Mouse (Mus musculus) MEL (cell line): ENCODE measurements around the gene Pde10a. TPM values are rescaled to one million over a fixed set of nuclear protein-coding genes. Genes with fewer than 3 reads are reported as not detected.

Experiments used
- DNase-seq: peaks from one replicate; pipeline ENCODE4 v3.0.0; 2011; ENCODE audit warnings: low read depth, low spot score
- H3K27ac ChIP-seq: 2 replicates; pipeline ENCODE4 v1.5.1; 2012; ENCODE audit warnings: low read depth, mild to moderate bottlenecking, control low read depth, low read length, moderate library complexity; ENCODE audit not compliant: control insufficient read depth
- H3K27me3 ChIP-seq, 2 experiments: fragments of 150-350 bp in 1 of 2; sonication (generic) in 1 of 2; 2 replicates each; pipeline ENCODE4 v1.6.1; 2012; ENCODE audit warnings: low read length in 2 of 2, mild to moderate bottlenecking in 2 of 2, improper control_type of control experiment in 1 of 2, moderate library complexity in 1 of 2; ENCODE audit not compliant: insufficient read depth in 2 of 2, control insufficient read depth in 1 of 2
- H3K36me3 ChIP-seq, 2 experiments: 2 replicates each; pipeline ENCODE4 v1.6.1; 2012 to 2014; ENCODE audit warnings: low read length in 2 of 2, improper control_type of control experiment in 1 of 2, inconsistent platforms in 1 of 2, mild to moderate bottlenecking in 1 of 2; ENCODE audit not compliant: insufficient read depth in 2 of 2, control insufficient read depth in 1 of 2
- H3K4me1 ChIP-seq, 2 experiments: fragments of 150-350 bp in 1 of 2; sonication (generic) in 1 of 2; 2 replicates each; pipeline ENCODE4 v1.6.1; 2012; ENCODE audit warnings: low read length in 2 of 2, improper control_type of control experiment in 1 of 2, mild to moderate bottlenecking in 1 of 2; ENCODE audit not compliant: insufficient read depth in 2 of 2, control insufficient read depth in 1 of 2
- H3K4me3 ChIP-seq, 2 experiments: fragments of 150-350 bp in 1 of 2; sonication (generic) in 1 of 2; 2 replicates each; pipeline ENCODE4 v1.5.1; 2012; ENCODE audit warnings: low read depth in 2 of 2, low read length in 2 of 2, mild to moderate bottlenecking in 2 of 2, moderate library complexity in 2 of 2, control low read depth in 1 of 2, improper control_type of control experiment in 1 of 2; ENCODE audit not compliant: control insufficient read depth in 1 of 2, insufficient read depth in 1 of 2
- H3K79me2 ChIP-seq: 2 replicates; pipeline ENCODE4 v1.6.1; 2012; ENCODE audit warnings: mild to moderate bottlenecking, low read length, moderate library complexity; ENCODE audit not compliant: control insufficient read depth, poor library complexity, insufficient read depth
- H3K9ac ChIP-seq: 2 replicates; pipeline ENCODE4 v1.6.1; 2012; ENCODE audit warnings: low read depth, mild to moderate bottlenecking, control low read depth, low read length, moderate library complexity; ENCODE audit not compliant: control insufficient read depth, poor library complexity, severe bottlenecking
- H3K9me3 ChIP-seq: fragments of 150-350 bp; sonication (generic); replicated peaks from 2 replicates; pipeline ENCODE4 v1.6.1; 2012; ENCODE audit warnings: mild to moderate bottlenecking, low read length, improper control_type of control experiment, moderate library complexity; ENCODE audit not compliant: insufficient read depth
- BHLHE40 ChIP-seq: IDR thresholded peaks from 2 replicates; pipeline ENCODE4 v1.6.1; 2012; ENCODE audit warnings: low read depth, mild to moderate bottlenecking, inconsistent platforms, low read length, improper control_type of control experiment, borderline replicate concordance
- CTCF ChIP-seq, 3 experiments: IDR thresholded peaks in 2 of 3; conservative IDR thresholded peaks in 1 of 3; 2 replicates each; pipeline ENCODE4 v1.5.1; 2011 to 2012; ENCODE audit warnings: low read length in 3 of 3, low read depth in 2 of 3, mild to moderate bottlenecking in 2 of 3, improper control_type of control experiment in 1 of 3, inconsistent platforms in 1 of 3, mixed read lengths in 1 of 3, moderate library complexity in 1 of 3; ENCODE audit not compliant: control insufficient read depth in 1 of 3, insufficient read depth in 1 of 3, poor library complexity in 1 of 3, severe bottlenecking in 1 of 3
- ELF1 ChIP-seq: IDR thresholded peaks from 2 replicates; pipeline ENCODE4 v1.6.1; 2014; ENCODE audit warnings: low read depth, mild to moderate bottlenecking, inconsistent platforms, low read length, improper control_type of control experiment, moderate library complexity
- GATA1 ChIP-seq: IDR thresholded peaks from 2 replicates; pipeline ENCODE4 v1.6.1; 2011; ENCODE audit warnings: low read depth, low read length, improper control_type of control experiment
- HCFC1 ChIP-seq: IDR thresholded peaks from 2 replicates; pipeline ENCODE4 v1.6.1; 2012; ENCODE audit warnings: low read depth, mild to moderate bottlenecking, inconsistent platforms, low read length, improper control_type of control experiment, moderate library complexity
- JUND ChIP-seq: IDR thresholded peaks from 2 replicates; pipeline ENCODE4 v1.6.1; 2011; ENCODE audit warnings: low read depth, mild to moderate bottlenecking, improper control_type of control experiment, low read length
- KAT2A ChIP-seq: conservative IDR thresholded peaks from 2 replicates; pipeline ENCODE4 v1.6.1; 2012; ENCODE audit warnings: low read depth, low read length, improper control_type of control experiment, inconsistent platforms
- MEF2A ChIP-seq: IDR thresholded peaks from 2 replicates; pipeline ENCODE4 v1.6.1; 2014; ENCODE audit warnings: low read depth, mild to moderate bottlenecking, inconsistent platforms, low read length, improper control_type of control experiment; ENCODE audit not compliant: poor library complexity, insufficient replicate concordance, severe bottlenecking; ENCODE audit errors: extremely low read depth
- MXI1 ChIP-seq: IDR thresholded peaks from 2 replicates; pipeline ENCODE4 v1.6.1; 2011; ENCODE audit warnings: mild to moderate bottlenecking, low read depth, low read length, improper control_type of control experiment
- MYB ChIP-seq: IDR thresholded peaks from 2 replicates; pipeline ENCODE4 v1.6.1; 2011; ENCODE audit warnings: mild to moderate bottlenecking, low read depth, low read length, improper control_type of control experiment
- MYC ChIP-seq: IDR thresholded peaks from 2 replicates; pipeline ENCODE4 v1.6.1; 2011; ENCODE audit warnings: low read depth, mild to moderate bottlenecking, low read length, improper control_type of control experiment, moderate library complexity
- NRF1 ChIP-seq: IDR thresholded peaks from 2 replicates; pipeline ENCODE4 v1.6.1; 2014; ENCODE audit warnings: low read depth, mild to moderate bottlenecking, inconsistent platforms, low read length, improper control_type of control experiment, moderate library complexity; ENCODE audit not compliant: poor library complexity, insufficient read depth, severe bottlenecking
- POLR2A ChIP-seq, 2 experiments: IDR thresholded peaks; 2 replicates each; pipeline ENCODE4 v1.6.1; 2011 to 2012; ENCODE audit warnings: low read length in 2 of 2, mild to moderate bottlenecking in 2 of 2, control low read depth in 1 of 2, improper control_type of control experiment in 1 of 2, low read depth in 1 of 2, moderate library complexity in 1 of 2; ENCODE audit not compliant: control insufficient read depth in 1 of 2, insufficient read depth in 1 of 2, poor library complexity in 1 of 2
- POLR2AphosphoS2 ChIP-seq: IDR thresholded peaks from 2 replicates; pipeline ENCODE4 v1.6.1; 2011; ENCODE audit warnings: low read length, improper control_type of control experiment
- POLR2AphosphoS5 ChIP-seq: IDR thresholded peaks from 2 replicates; pipeline ENCODE4 v1.6.1; 2012; ENCODE audit warnings: low read depth, borderline replicate concordance, mild to moderate bottlenecking, inconsistent platforms, low read length, moderate library complexity, mixed read lengths
- RAD21 ChIP-seq: IDR thresholded peaks from 2 replicates; pipeline ENCODE4 v1.6.1; 2011; ENCODE audit warnings: mild to moderate bottlenecking, low read depth, low read length, improper control_type of control experiment
- RCOR1 ChIP-seq: IDR thresholded peaks from 2 replicates; pipeline ENCODE4 v1.6.1; 2012; ENCODE audit warnings: low read depth, mild to moderate bottlenecking, inconsistent platforms, low read length, improper control_type of control experiment
- SIN3A ChIP-seq: IDR thresholded peaks from 2 replicates; pipeline ENCODE4 v1.6.1; 2012; ENCODE audit warnings: low read length, improper control_type of control experiment, inconsistent platforms
- TAL1 ChIP-seq: IDR thresholded peaks from 2 replicates; pipeline ENCODE4 v1.6.1; 2012; ENCODE audit warnings: mild to moderate bottlenecking, inconsistent platforms, low read length, moderate library complexity, mixed read lengths
- TBP ChIP-seq: IDR thresholded peaks from 2 replicates; pipeline ENCODE4 v1.8.0; 2011; ENCODE audit warnings: low read depth, low read length, improper control_type of control experiment
- UBTF ChIP-seq: IDR thresholded peaks from 2 replicates; pipeline ENCODE4 v1.6.1; 2012; ENCODE audit warnings: low read depth, mild to moderate bottlenecking, inconsistent platforms, low read length, improper control_type of control experiment, moderate library complexity, borderline replicate concordance; ENCODE audit not compliant: insufficient read depth
- USF1 ChIP-seq: IDR thresholded peaks from 2 replicates; pipeline ENCODE4 v1.6.1; 2014; ENCODE audit warnings: low read depth, mild to moderate bottlenecking, inconsistent platforms, low read length, improper control_type of control experiment, moderate library complexity
- USF2 ChIP-seq, 2 experiments: IDR thresholded peaks; 2 replicates each; pipeline ENCODE4 v1.6.1; 2011 to 2012; ENCODE audit warnings: improper control_type of control experiment in 2 of 2, low read length in 2 of 2, borderline replicate concordance in 1 of 2, inconsistent platforms in 1 of 2, low read depth in 1 of 2, mild to moderate bottlenecking in 1 of 2; ENCODE audit not compliant: insufficient read depth in 1 of 2
- ZC3H11A ChIP-seq: IDR thresholded peaks from 2 replicates; pipeline ENCODE4 v1.6.1; 2012; ENCODE audit warnings: low read depth, mild to moderate bottlenecking, inconsistent platforms, low read length, improper control_type of control experiment
- ZMIZ1 ChIP-seq: IDR thresholded peaks from 2 replicates; pipeline ENCODE4 v1.6.1; 2012; ENCODE audit warnings: low read depth, mild to moderate bottlenecking, inconsistent platforms, low read length, improper control_type of control experiment, moderate library complexity
- ZNF384 ChIP-seq: IDR thresholded peaks from 2 replicates; pipeline ENCODE4 v1.6.1; 2012; ENCODE audit warnings: low read depth, mild to moderate bottlenecking, inconsistent platforms, low read length, improper control_type of control experiment
- polyA plus RNA-seq, 2 experiments: library from polyadenylated mRNA; stranded (reverse) in 1 of 2; unstranded in 1 of 2; fragments of >175 nt in 1 of 2; fragments of >200 nt in 1 of 2; gene quantifications; 2 replicates each; pipeline versions ENCODE4 v1.2.1 to v1.2.4; 2012; ENCODE audit warnings: low replicate concordance in 2 of 2, low read depth in 1 of 2; ENCODE audit not compliant: insufficient read length in 2 of 2, insufficient read depth in 1 of 2, missing spikeins in 1 of 2
- total RNA-seq: library from RNA; depleted of rRNA; stranded (reverse); fragments of 300-350 nt; gene quantifications from 2 replicates; pipeline ENCODE4 v1.2.3, GENCODE M21; 2012

Gene Pde10a
- total and polyA plus RNA-seq, 3 experiments: 3.1 to 6.9 TPM; not detected in 1

DNA sequence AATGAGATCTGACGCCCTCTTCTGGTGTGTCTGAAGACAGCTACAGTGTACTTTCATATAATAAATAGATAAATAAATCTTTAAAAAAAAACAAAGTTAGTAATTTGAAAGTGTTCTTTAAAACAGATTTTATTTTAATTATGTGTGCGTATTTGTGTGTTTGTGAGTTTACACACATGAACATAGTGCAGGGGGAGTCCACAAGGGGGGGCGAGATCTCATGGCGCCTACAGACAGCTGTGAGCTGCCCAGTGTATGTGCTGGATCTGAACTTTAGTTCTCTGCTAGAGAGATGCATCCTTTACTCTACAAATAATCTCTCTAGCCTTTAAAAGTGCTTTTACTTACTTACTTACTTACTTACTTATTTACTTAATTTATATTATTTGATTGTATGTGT lies 23.6 kb downstream of the Pde10a start:
- Histone ChIP-seq H3K9ac (no peak overlapping the region), H3K4me1 (no peaks in the 10 kb centered on the region), H3K27me3 (peaks cover 0 to 1% of the 10 kb centered on the region in 2 experiments; a peak in 2 of 4 replicates), H3K79me2 (no peaks in the 10 kb centered on the region), H3K9me3 (no peaks in the 10 kb centered on the region)
- no peak for TF ChIP-seq GATA1
- TF ChIP-seq TBP: no peak
- TF ChIP-seq RAD21: no peak
- TF ChIP-seq HCFC1: no peak
- TF ChIP-seq CTCF (IDR thresholded peaks at IDR 0.05 in 2 of 3, conservative IDR thresholded peaks at IDR 0.05 in 1 of 3; ENCODE audit: control insufficient read depth in 1 of 3, insufficient read depth in 1 of 3, low read depth in 2 of 3, low read length in 3 of 3, poor library complexity in 1 of 3, severe bottlenecking in 1 of 3): no peak
- no peak for TF ChIP-seq KAT2A
- no peak for TF ChIP-seq USF2 (IDR thresholded peaks at IDR 0.05; ENCODE audit: borderline replicate concordance in 1 of 2, insufficient read depth in 1 of 2, low read depth in 1 of 2, low read length in 2 of 2)
- TF ChIP-seq SIN3A: no peak
- no peak for TF ChIP-seq ZNF384
- no peak for TF ChIP-seq TAL1
- TF ChIP-seq POLR2AphosphoS5: no peak
- TF ChIP-seq, all 39 proteins: peak for 0
- no peak overlapping the region for H3K27ac ChIP-seq
- no peaks in the 10 kb centered on the region for H3K36me3 ChIP-seq
- H3K4me3 ChIP-seq: no peak overlapping the region
- DNase-seq: no peak

DNA sequence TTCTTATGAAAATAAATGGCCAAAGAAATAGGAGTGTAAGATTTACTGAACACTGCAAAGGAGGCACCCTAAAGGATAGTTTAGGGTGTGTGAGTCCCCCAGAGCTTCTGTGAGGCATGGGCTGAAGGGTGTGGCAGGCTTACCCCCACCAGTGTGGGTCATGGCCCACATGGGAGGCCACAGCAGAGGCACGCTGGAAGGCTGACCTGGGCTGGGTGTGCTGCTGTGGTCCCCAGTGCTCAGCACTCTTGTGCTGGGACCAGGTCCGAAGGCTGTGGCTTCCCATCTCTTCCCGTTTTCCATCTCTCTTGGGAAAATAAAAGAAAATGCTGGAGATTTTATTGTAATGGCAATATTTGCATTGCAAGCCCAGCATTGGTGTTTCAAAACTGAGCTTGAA lies 26.5 kb downstream of the Pde10a start:
- Histone ChIP-seq H3K79me2 (no peaks in the 10 kb centered on the region), H3K27ac (no peak overlapping the region), H3K4me3 (no peak overlapping the region), H3K36me3 (no peaks in the 10 kb centered on the region), H3K27me3 (peaks cover 0 to 1% of the 10 kb centered on the region in 2 experiments; a peak in 2 of 4 replicates), H3K9me3 (no peaks in the 10 kb centered on the region), H3K4me1 (no peaks in the 10 kb centered on the region), H3K9ac (no peak overlapping the region)
- no peak for TF ChIP-seq JUND
- no peak for TF ChIP-seq MYC
- TF ChIP-seq ELF1: no peak
- no peak for TF ChIP-seq NRF1
- TF ChIP-seq MYB: no peak
- no peak for TF ChIP-seq POLR2A (IDR thresholded peaks at IDR 0.05; ENCODE audit: control insufficient read depth in 1 of 2, insufficient read depth in 1 of 2, low read depth in 1 of 2, low read length in 2 of 2, poor library complexity in 1 of 2)
- no peak for TF ChIP-seq BHLHE40
- TF ChIP-seq UBTF: no peak
- TF ChIP-seq RAD21: no peak
- no peak for TF ChIP-seq GATA1
- TF ChIP-seq USF1: no peak
- TF ChIP-seq MXI1: no peak
- no peak for TF ChIP-seq CTCF (IDR thresholded peaks at IDR 0.05 in 2 of 3, conservative IDR thresholded peaks at IDR 0.05 in 1 of 3; ENCODE audit: control insufficient read depth in 1 of 3, insufficient read depth in 1 of 3, low read depth in 2 of 3, low read length in 3 of 3, poor library complexity in 1 of 3, severe bottlenecking in 1 of 3)
- no peak for TF ChIP-seq RCOR1
- TF ChIP-seq ZMIZ1: no peak
- TF ChIP-seq ZNF384: no peak
- no peak for TF ChIP-seq ZC3H11A
- no peak for TF ChIP-seq POLR2AphosphoS2
- TF ChIP-seq MEF2A: no peak
- TF ChIP-seq USF2 (IDR thresholded peaks at IDR 0.05; ENCODE audit: borderline replicate concordance in 1 of 2, insufficient read depth in 1 of 2, low read depth in 1 of 2, low read length in 2 of 2): no peak
- DNase-seq: no peak
